Mouse (Mus musculus) neural tube, embryonic 11.5 days (tissue): ENCODE data around the gene Rhd. TPM values are rescaled to one million over a fixed set of nuclear protein-coding genes. Genes with fewer than 3 reads are reported as not detected.
"Not testable (repeated sequence)": the region's sequence is repeated elsewhere in the genome, so short reads cannot be mapped to it uniquely, and the experiment has no call there.

Experiments used
- ATAC-seq: fragments of 200-750 bp; cut with Nextera tagmentation; 2 replicates; pipeline ENCODE4 v1.8.0; 2017; ENCODE audit warnings: moderate number of reproducible peaks, mild to moderate bottlenecking, moderate TSS enrichment, moderate library complexity; ENCODE audit not compliant: insufficient read depth, low FRiP score, low TSS enrichment
- DNase-seq: peaks from one replicate; pipeline ENCODE4 v3.0.0-alpha.2; 2015; ENCODE audit warnings: low spot score
- H3K27ac ChIP-seq: fragments of 300-500 bp; sonication (generic); 2 replicates; pipeline ENCODE4 v1.5.1; 2014; ENCODE audit warnings: low read depth, mild to moderate bottlenecking, low read length
- H3K27me3 ChIP-seq: fragments of 300-500 bp; sonication (generic); 2 replicates; pipeline ENCODE4 v1.6.1; 2014; ENCODE audit warnings: mild to moderate bottlenecking, low read length, mixed read lengths; ENCODE audit not compliant: control insufficient read depth, insufficient read depth
- H3K36me3 ChIP-seq: fragments of 300-500 bp; sonication (generic); 2 replicates; pipeline ENCODE4 v1.6.1; 2014; ENCODE audit warnings: mild to moderate bottlenecking, low read length, moderate library complexity, mixed read lengths; ENCODE audit not compliant: control insufficient read depth, insufficient read depth
- H3K4me1 ChIP-seq: fragments of 300-500 bp; sonication (generic); 2 replicates; pipeline ENCODE4 v1.6.1; 2014; ENCODE audit warnings: low read length, mixed read lengths; ENCODE audit not compliant: control insufficient read depth, insufficient read depth
- H3K4me2 ChIP-seq: fragments of 300-500 bp; sonication (generic); 2 replicates; pipeline ENCODE4 v1.6.1; 2014; ENCODE audit warnings: low read depth, mild to moderate bottlenecking, moderate library complexity
- H3K4me3 ChIP-seq: fragments of 300-500 bp; sonication (generic); 2 replicates; pipeline ENCODE4 v1.5.1; 2014; ENCODE audit warnings: low read depth, low read length
- H3K9ac ChIP-seq: fragments of 300-500 bp; sonication (generic); 2 replicates; pipeline ENCODE4 v1.6.1; 2014; ENCODE audit warnings: mild to moderate bottlenecking, low read length
- H3K9me3 ChIP-seq: fragments of 300-500 bp; sonication (generic); 2 replicates; pipeline ENCODE4 v1.6.1; 2016; ENCODE audit warnings: low read length; ENCODE audit not compliant: control insufficient read depth
- WGBS: fragments of 180-500 bp; shearing (Covaris S2); extraction: QIAGEN DNeasy Blood & Tissue Kit; methylation state at CpG from one replicate; pipeline ENCODE4 v1.1.7; 2014; 5-methylcytosine and 5-hydroxymethylcytosine counted together
- polyA plus RNA-seq: library from polyadenylated mRNA; unstranded; fragments of >200 nt; fragmentation: Nextera tagmentation; extraction: Ambion mirVana; gene quantifications from 2 replicates; pipeline ENCODE4 v1.2.1, GENCODE M21; 2014

Rhd gene
- polyA plus RNA-seq, 1 experiment from 2014 or later = 13.8 TPM

DNA sequence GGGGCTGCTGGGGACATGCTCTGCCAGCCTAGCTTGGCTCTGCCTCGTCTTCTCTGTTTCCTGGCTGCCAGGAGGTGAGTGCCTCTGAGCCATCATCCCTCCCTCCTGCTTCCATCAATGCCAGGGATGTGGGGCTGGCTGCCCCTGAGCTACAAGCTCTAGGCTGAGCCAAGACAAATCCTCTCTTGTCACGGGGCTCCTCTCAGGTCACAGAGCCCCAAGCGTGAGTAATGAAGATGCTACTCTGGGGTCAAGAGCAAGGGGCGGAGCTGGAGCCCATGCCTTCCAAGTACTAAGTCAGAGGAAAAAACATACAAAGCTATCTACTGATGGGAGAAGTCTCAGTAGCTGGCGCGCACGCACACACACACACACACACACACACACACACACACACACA, 38.7 kb downstream of the Rhd start:
- Histone ChIP-seq H3K4me1 (no peaks in the 10 kb centered on the region), H3K9ac (no peak overlapping the region), H3K27me3 (no peaks in the 10 kb centered on the region), H3K4me3 (no peak overlapping the region), H3K36me3 (peaks cover 19% of the 10 kb centered on the region), H3K27ac (no peak overlapping the region), H3K9me3 (no peaks in the 10 kb centered on the region), H3K4me2 (no peak overlapping the region)
- ATAC-seq (no peak), DNase-seq (no peak)
- WGBS = 73% methylated on average over 7 of the region's 7 CpGs

- DNase-seq, ATAC-seq, H3K4me2 ChIP-seq, H3K9ac ChIP-seq, H3K27ac ChIP-seq, H3K9me3 ChIP-seq, H3K4me1 ChIP-seq, H3K4me3 ChIP-seq, H3K36me3 ChIP-seq, H3K27me3 ChIP-seq: not testable (repeated sequence)
- 93% methylated on average over 6 of the region's 8 CpGs for WGBS
These were observed 47.1 kb downstream of the Rhd start for GRCm38 (mm10) chr4:134911406-134911805.

GRCm38 (mm10) chr4:134913413-134913812, 49.1 kb downstream of the Rhd start:
- Histone ChIP-seq H3K4me2 (peak overlapping the region; percentile 61; the same call in 1 of the 2 replicates), H3K36me3 (peaks cover 7% of the 10 kb centered on the region; the same call in 1 of the 2 replicates), H3K4me1 (peaks cover 3% of the 10 kb centered on the region; the same call in 1 of the 2 replicates), H3K27ac (no peak overlapping the region), H3K4me3 (no peak overlapping the region; the same call in 1 of the 2 replicates), H3K27me3 (no peaks in the 10 kb centered on the region), H3K9me3 (no peaks in the 10 kb centered on the region), H3K9ac (no peak overlapping the region)
- WGBS = 32% methylated on average over 3 of the region's 3 CpGs
- ATAC-seq = no peak
- peak; percentile 75 for DNase-seq

DNA sequence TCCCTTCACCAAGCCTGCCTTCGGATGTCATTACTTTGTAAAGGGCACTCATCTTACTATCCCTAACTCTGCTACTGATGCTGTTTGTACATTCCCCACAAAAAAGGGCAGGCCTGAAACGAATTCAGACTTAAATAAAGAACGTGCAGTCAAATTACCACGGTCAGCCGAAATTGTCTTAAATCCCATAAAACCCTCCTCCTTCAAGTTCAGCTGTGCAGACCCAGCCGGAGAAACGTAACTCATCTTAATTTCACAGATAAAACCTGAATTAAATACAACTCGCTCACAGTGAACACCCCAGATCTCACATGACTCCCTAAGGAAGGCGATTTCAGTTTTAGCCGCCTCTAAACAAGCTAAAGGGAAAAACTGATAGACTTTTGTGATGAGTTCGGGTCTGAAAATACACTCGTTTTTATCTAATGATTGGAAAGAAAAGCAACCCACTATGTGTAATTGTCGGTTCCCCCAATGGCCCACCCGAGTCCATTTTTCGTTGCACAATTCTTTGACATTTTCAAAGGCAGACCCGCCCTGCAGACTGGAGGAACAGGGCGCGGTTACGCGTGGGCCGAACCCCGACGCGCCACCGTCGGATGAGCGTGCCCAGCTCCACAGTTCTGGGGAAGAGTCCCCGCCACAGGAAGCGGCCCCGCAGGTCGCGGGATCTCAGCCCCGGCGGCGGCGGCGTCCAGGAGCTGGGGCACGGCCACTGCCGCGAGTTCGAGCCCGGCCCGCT, 50.0 kb downstream of the Rhd start:
- no peaks in the 10 kb centered on the region for H3K27me3 ChIP-seq
- H3K4me2 ChIP-seq = peak overlapping the region; percentile 61
- peaks cover 2% of the 10 kb centered on the region; the same call in 1 of the 2 replicates for H3K36me3 ChIP-seq
- H3K4me3 ChIP-seq = peak overlapping the region; percentile 83
- 2% methylated on average over 43 of the region's 43 CpGs for WGBS
- H3K4me1 ChIP-seq = peaks cover 3% of the 10 kb centered on the region; the same call in 1 of the 2 replicates
- H3K27ac ChIP-seq = peak overlapping the region; percentile 78
- peak overlapping the region; percentile 86 for H3K9ac ChIP-seq
- DNase-seq = no peak
- H3K9me3 ChIP-seq = no peaks in the 10 kb centered on the region
- peak; percentile 61; the same call in 1 of the 2 replicates for ATAC-seq

DNA sequence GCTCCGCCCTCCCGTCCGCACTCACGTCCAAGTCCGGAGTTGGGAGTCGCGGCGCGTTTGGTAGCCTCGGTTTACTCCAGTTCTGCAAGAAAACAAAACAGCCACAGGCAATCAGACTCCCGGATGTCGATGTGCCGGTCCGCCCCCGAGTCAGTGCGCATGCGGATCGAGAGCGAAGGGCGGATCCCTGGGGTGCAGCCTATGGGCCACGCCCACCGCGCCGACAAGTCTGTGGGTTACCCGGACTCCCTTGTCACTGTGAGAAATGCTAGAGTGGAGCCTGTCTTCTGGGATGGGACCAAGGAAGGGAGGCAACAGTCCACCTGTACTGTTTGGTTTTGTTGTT, 50.5 kb downstream of the Rhd start, which contains the start of gene Tmem50a:
Gene Tmem50a (minus strand): TSS at position 161 of the 346 bp plus-strand sequence.
- peak; percentile 82 for ATAC-seq
- WGBS = under 1% methylated on average over 25 of the region's 25 CpGs
- peak within 1 kb of the TSS; percentile 86 for H3K9ac ChIP-seq

DNA sequence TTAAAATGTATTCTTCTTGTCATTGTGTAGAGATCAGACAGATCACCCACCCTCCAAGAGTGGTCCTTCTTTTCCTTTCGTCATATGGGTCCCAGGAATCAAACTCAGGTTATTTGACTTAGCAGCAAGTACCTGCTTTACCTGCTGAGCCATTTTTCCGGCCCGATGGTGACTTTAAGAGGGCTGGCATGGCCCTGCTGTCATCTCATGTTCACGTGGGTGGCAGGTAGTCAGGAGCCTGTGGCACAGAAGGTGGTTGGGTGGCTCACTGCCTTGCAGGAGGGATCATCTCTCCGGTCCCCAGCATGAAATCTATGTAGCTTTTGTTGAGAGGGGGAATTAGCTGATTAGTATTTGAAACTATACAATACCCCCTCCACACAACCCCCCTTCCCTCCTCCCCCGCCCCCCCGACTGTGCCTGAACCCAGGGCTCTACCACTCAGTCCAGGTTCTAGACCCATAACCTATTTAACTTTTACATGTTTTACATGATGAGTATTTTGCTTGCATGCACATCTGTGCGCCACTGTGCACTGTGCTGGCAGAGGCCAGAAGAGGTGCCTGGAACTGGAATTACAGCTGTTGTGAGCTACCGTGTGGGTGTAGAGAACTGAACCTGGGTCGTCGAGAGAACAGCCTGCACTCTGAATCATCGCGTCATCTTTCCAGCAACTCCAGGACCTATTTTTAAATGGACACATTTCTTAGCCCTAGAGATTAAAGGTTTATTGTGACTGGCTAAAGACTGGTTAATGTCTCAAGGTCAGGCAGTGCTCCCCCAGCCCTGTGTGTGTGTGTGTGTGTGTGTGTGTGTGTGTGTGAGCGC, 51.1 kb downstream of the Rhd start:
- peaks cover 3% of the 10 kb centered on the region; the same call in 1 of the 2 replicates for H3K4me1 ChIP-seq
- no peaks in the 10 kb centered on the region for H3K9me3 ChIP-seq
- DNase-seq = no peak
- WGBS = 62% methylated on average over 14 of the region's 14 CpGs
- no peak for ATAC-seq
- no peaks in the 10 kb centered on the region for H3K36me3 ChIP-seq
- H3K27me3 ChIP-seq = no peaks in the 10 kb centered on the region
- H3K27ac ChIP-seq = no peak overlapping the region
- peak overlapping the region; percentile 83 for H3K4me3 ChIP-seq
- peak overlapping the region; percentile 61 for H3K4me2 ChIP-seq
- peak overlapping the region; percentile 86 for H3K9ac ChIP-seq

More for the DNA sequence above, 50.5 kb downstream of the Rhd start, which contains the start of gene Tmem50a:
- H3K27ac ChIP-seq = peak within 1 kb of the TSS; percentile 78
- peak; percentile 93 for DNase-seq
- no peaks in the 10 kb centered on the region for H3K36me3 ChIP-seq
- no peaks in the 10 kb centered on the region for H3K9me3 ChIP-seq
- peaks cover 3% of the 10 kb centered on the region; the same call in 1 of the 2 replicates for H3K4me1 ChIP-seq
- H3K4me3 ChIP-seq = peak within 1 kb of the TSS; percentile 83
- peak within 1 kb of the TSS; percentile 61 for H3K4me2 ChIP-seq
- no peaks in the 10 kb centered on the region for H3K27me3 ChIP-seq

GRCm38 (mm10) chr4:134917194-134917593, 52.9 kb downstream of the Rhd start:
- no peak overlapping the region for H3K9ac ChIP-seq
- no peak overlapping the region for H3K27ac ChIP-seq
- H3K4me2 ChIP-seq = no peak overlapping the region
- H3K9me3 ChIP-seq = no peaks in the 10 kb centered on the region
- ATAC-seq = no peak
- H3K4me1 ChIP-seq = peaks cover 3% of the 10 kb centered on the region; the same call in 1 of the 2 replicates
- H3K4me3 ChIP-seq = no peak overlapping the region
- H3K36me3 ChIP-seq = no peaks in the 10 kb centered on the region
- 78% methylated on average over 3 of the region's 3 CpGs for WGBS
- DNase-seq = no peak
- no peaks in the 10 kb centered on the region for H3K27me3 ChIP-seq

DNA sequence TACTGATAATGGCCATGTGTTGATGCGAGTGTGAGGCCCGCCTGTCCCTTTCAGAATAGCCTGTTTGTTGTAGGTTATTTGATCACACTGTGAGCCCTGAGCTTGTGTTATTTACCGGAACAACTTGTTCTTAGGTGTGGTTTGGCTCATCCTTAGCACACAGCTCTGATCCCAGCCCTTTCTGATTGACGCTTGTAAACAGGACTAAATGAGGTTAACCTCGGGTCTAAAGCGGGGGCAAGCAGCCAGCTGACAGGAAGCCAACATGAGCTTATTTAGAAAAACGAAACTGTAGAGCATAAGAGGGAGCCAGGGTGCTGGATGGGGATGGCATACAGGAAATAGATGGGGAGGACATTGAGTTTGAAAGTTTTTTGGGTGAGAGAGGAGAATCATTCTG, 54.0 kb downstream of the Rhd start:
- WGBS = 78% methylated on average over 7 of the region's 7 CpGs
- H3K4me1 ChIP-seq = peaks cover 3% of the 10 kb centered on the region; the same call in 1 of the 2 replicates
- no peak overlapping the region for H3K9ac ChIP-seq
- H3K4me2 ChIP-seq = no peak overlapping the region
- H3K27me3 ChIP-seq = no peaks in the 10 kb centered on the region
- ATAC-seq (no peak), DNase-seq (no peak)
- H3K27ac ChIP-seq = no peak overlapping the region
- no peaks in the 10 kb centered on the region for H3K9me3 ChIP-seq
- no peaks in the 10 kb centered on the region for H3K36me3 ChIP-seq
- H3K4me3 ChIP-seq = no peak overlapping the region
